Mouse (Mus musculus) adrenal gland, adult 8-10 months (tissue): ENCODE data around the gene Adam26b. TPM values are rescaled to one million over a fixed set of nuclear protein-coding genes. Genes with fewer than 3 reads are reported as not detected.
"Not testable (repeated sequence)": the region's sequence is repeated elsewhere in the genome, so short reads cannot be mapped to it uniquely, and the experiment has no call there.

Experiments used
- DNase-seq: peaks from one replicate; pipeline ENCODE4 v3.0.0; 2022
- total RNA-seq, 4 experiments: library from RNA; stranded (reverse); gene quantifications; 2 replicates each; pipeline ENCODE4 v1.2.4; 2022

The Adam26b gene
- total RNA-seq, result not detected

GRCm38 (mm10) chr8:43528006-43528405, at the start of gene Adam26b:
Gene Adam26b (minus strand): TSS chr8:43528106.
- not testable (repeated sequence) for DNase-seq

GRCm38 (mm10) chr8:43576607-43577006, 48.7 kb upstream of the Adam26b start, which contains the start of gene Adam26a:
Gene Adam26a (minus strand): TSS chr8:43576707.
- DNase-seq, result not testable (repeated sequence)

Other genes with a start within 250 kb of the Adam26b start
- not detected for gene Zfp42, start 221.1 kb downstream of the Adam26b start, total RNA-seq
- gene Adam26a, start 48.6 kb upstream of the Adam26b start, total RNA-seq, result not detected
- gene Gm5346, start 99.2 kb upstream of the Adam26b start, total RNA-seq, result not detected
- gene Adam34, start 181.9 kb upstream of the Adam26b start, total RNA-seq, result not detected